Mouse (Mus musculus) hematopoietic stem cell, adult 5-6 weeks (primary cell): Measurements from ENCODE around the gene Kcnn3. TPM values are rescaled to one million over a fixed set of nuclear protein-coding genes. Genes with fewer than 3 reads are reported as not detected.
A peak's percentile ranks its signal among the peaks of the same experiment; 100 is the strongest.

Source experiments
- ATAC-seq, 2 experiments: fragments of 125-278 bp in 1 of 2; replicated peaks in 1 of 2; 2 replicates each; pipeline ENCODE4 v1.8.0; 2016 to 2017; ENCODE audit warnings: inconsistent platforms in 2 of 2, mild to moderate bottlenecking in 2 of 2, moderate number of reproducible peaks in 2 of 2, low read depth in 1 of 2, moderate TSS enrichment in 1 of 2; ENCODE audit not compliant: low FRiP score in 2 of 2, poor library complexity in 2 of 2, severe bottlenecking in 2 of 2, insufficient read depth in 1 of 2, low TSS enrichment in 1 of 2
- total RNA-seq: library from RNA; stranded (forward); fragments of 172-1452, 232-1000 nt; gene quantifications from 2 replicates; pipeline ENCODE4 v1.2.3, GENCODE M21; 2017

Kcnn3 gene
- total RNA-seq, 1 experiment from 2014 or later = not detected

- ATAC-seq = peak; percentile 53 to 56; a peak in 1 of 4 replicates
Observed at GRCm38 (mm10) chr3:89510979-89511378, 9.0 kb upstream of the Kcnn3 start.

GRCm38 (mm10) chr3:89511400-89511799, 8.6 kb upstream of the Kcnn3 start:
- ATAC-seq = no peak

GRCm38 (mm10) chr3:89512225-89512624, 7.7 kb upstream of the Kcnn3 start:
- ATAC-seq = no peak

GRCm38 (mm10) chr3:89515444-89515843, 4.5 kb upstream of the Kcnn3 start:
- ATAC-seq = no peak

- no peak for ATAC-seq
Observed at GRCm38 (mm10) chr3:89516321-89516720, 3.6 kb upstream of the Kcnn3 start.

- no peak for ATAC-seq
Observed at GRCm38 (mm10) chr3:89520618-89521502, 896 bp downstream of the Kcnn3 start.

- ATAC-seq = no peak
Observed at GRCm38 (mm10) chr3:89521503-89521854, 1.5 kb downstream of the Kcnn3 start.

- ATAC-seq = no peak
Observed at GRCm38 (mm10) chr3:89522450-89523128, 2.6 kb downstream of the Kcnn3 start.

GRCm38 (mm10) chr3:89526298-89527090, 6.5 kb downstream of the Kcnn3 start:
- ATAC-seq = no peak

- no peak for ATAC-seq
Observed at GRCm38 (mm10) chr3:89529796-89530195, 9.8 kb downstream of the Kcnn3 start.

- ATAC-seq = no peak
Observed at GRCm38 (mm10) chr3:89534566-89535097, 14.7 kb downstream of the Kcnn3 start.

GRCm38 (mm10) chr3:89535147-89535546, 15.2 kb downstream of the Kcnn3 start:
- ATAC-seq = no peak

GRCm38 (mm10) chr3:89539036-89539739, 19.2 kb downstream of the Kcnn3 start:
- no peak for ATAC-seq

- ATAC-seq = no peak
Observed at GRCm38 (mm10) chr3:89539740-89540370, 19.9 kb downstream of the Kcnn3 start.

- no peak for ATAC-seq
Observed at GRCm38 (mm10) chr3:89540371-89540743, 20.4 kb downstream of the Kcnn3 start.

GRCm38 (mm10) chr3:89546951-89547350, 27.0 kb downstream of the Kcnn3 start:
- ATAC-seq = no peak

GRCm38 (mm10) chr3:89548805-89549204, 28.8 kb downstream of the Kcnn3 start:
- ATAC-seq = no peak
